In the genomic region with DNA sequence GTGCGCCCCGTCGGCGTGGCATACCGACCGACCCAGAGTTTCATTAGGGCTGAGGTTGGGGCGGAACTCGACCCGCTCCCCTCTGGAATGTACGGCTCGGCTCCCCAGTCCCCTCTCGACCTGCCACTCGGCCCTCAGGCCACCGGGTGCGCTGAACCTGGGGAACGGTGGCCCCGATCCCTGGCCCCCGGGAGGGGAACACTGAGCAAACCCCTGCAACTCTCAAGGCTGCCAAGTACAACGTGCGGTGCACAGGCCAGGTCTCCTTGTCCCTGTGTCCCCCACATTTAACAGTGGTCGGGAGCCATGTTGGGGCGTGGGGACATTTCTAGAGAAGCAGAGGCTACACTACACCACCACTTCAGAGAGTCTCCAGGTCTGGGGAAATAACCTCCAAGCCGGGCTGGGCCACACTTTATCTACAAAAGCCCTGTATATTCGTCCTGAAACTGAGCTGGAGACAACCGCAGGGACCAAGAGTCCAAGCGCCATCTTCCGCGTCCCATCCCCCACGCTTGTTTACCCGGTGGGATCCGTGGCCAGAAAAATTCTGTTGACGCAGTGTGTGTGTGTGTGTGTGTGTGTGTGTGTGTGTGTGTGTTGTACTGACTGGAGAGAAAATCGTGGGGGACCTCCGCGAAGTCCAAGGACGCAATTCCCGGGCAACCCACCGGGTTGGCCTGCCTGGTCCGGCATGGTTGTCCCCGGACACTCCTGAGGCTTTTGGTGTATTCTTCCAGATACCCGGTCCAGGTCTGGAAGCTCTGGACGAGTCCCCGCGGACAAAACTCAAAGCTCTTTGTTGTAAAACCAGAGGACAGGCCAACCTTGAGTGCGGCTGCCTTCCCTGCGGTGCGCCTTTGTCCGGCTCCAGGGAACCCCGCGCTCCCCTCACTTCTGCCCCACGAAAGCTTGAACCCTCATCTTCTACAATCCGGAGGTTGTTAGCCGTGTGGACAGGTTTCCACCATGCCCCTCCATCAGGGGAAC, we compare ENCODE assay signal across 7 mouse cellular contexts. TPM values are rescaled to one million over a fixed set of nuclear protein-coding genes. Genes with fewer than 3 reads are reported as not detected.
DNase-seq lines count a peak whose midpoint lies in the region; ATAC-seq and TF ChIP-seq lines count a peak whose summit lies in the region.

No protein-coding gene starts in this region.

- H3K79me2 ChIP-seq in macrophage (ENCODE audit: inconsistent target): peaks cover 39% of the 10 kb centered on the region

- no peaks in the 10 kb centered on the region for H3K36me3 ChIP-seq in hindbrain, embryonic 16.5 days (ENCODE audit: control insufficient read depth, insufficient read depth, low read length)
- no peaks in the 10 kb centered on the region for H3K36me3 ChIP-seq in macrophage (ENCODE audit: inconsistent target)
- H3K36me3 ChIP-seq in spleen, adult 2 months (ENCODE audit: control insufficient read depth, insufficient read depth, low read length): no peaks in the 10 kb centered on the region

- H3K4me1 ChIP-seq in hindbrain, embryonic 16.5 days (ENCODE audit: control insufficient read depth, insufficient read depth, low read depth, low read length): peaks cover 31% of the 10 kb centered on the region
- peaks cover 5% of the 10 kb centered on the region for H3K4me1 ChIP-seq in spleen, adult 2 months (ENCODE audit: control insufficient read depth, insufficient read depth, insufficient read length)

- peak overlapping the region; percentile 99 for H3K4me3 ChIP-seq in gastrocnemius, adult 2 months
- H3K4me3 ChIP-seq in hindbrain, embryonic 16.5 days (ENCODE audit: low read length): peak overlapping the region; percentile 92
- peak overlapping the region; percentile 85 for H3K4me3 ChIP-seq in macrophage (ENCODE audit: inconsistent target)
- peak overlapping the region; percentile 67 for H3K4me3 ChIP-seq in spleen, adult 2 months (ENCODE audit: extremely low read depth, insufficient read depth, insufficient read length)

- no peak; the same call in 1 of the 2 replicates for TF ChIP-seq POLR2A in spleen, adult 2 months (IDR thresholded peaks at IDR 0.05; ENCODE audit: low read depth, low read length)

- no peaks in the 10 kb centered on the region for H3K27me3 ChIP-seq in hindbrain, embryonic 16.5 days (replicated peaks; ENCODE audit: control insufficient read depth, insufficient read depth, low read length)
- peaks cover 23% of the 10 kb centered on the region for H3K27me3 ChIP-seq in spleen, adult 2 months (ENCODE audit: control insufficient read depth, insufficient read depth, low read length)

- no peaks in the 10 kb centered on the region for H3K9me3 ChIP-seq in hindbrain, embryonic 16.5 days (ENCODE audit: control insufficient read depth, low read length)

- H3K4me2 ChIP-seq in hindbrain, embryonic 16.5 days (ENCODE audit: low read length): peak overlapping the region; percentile 95

- H3K9ac ChIP-seq in hindbrain, embryonic 16.5 days (ENCODE audit: low read depth, low read length): peak overlapping the region; percentile 96

- intact Hi-C loops in gastrocnemius, adult 2 months (cut with DNase I): loop anchor here (5.0 kb wide), 2 partner anchors 57 to 87 kb away; partner anchors contain the start of gene Actb
- intact Hi-C loops in left cerebral cortex, postnatal 10 days (cut with DNase I): loop anchor here (5.0 kb wide), 1 partner anchor 37 kb away; no protein-coding TSS in a partner anchor

- no peak for TF ChIP-seq CTCF in gastrocnemius, adult 2 months (IDR thresholded peaks at IDR 0.05)
- TF ChIP-seq CTCF in spleen, adult 2 months (IDR thresholded peaks at IDR 0.05; ENCODE audit: extremely low read depth, insufficient read depth, insufficient read length, insufficient replicate concordance): no peak

- peak overlapping the region; percentile 100 for H3K27ac ChIP-seq in gastrocnemius, adult 2 months
- H3K27ac ChIP-seq in hindbrain, embryonic 16.5 days (ENCODE audit: low read depth, low read length): peak overlapping the region; percentile 100
- H3K27ac ChIP-seq in macrophage: peak overlapping the region; percentile 100
- H3K27ac ChIP-seq in spleen, adult 2 months (ENCODE audit: insufficient read depth, low read length): peak overlapping the region; percentile 92

- under 1% methylated on average over 53 of the region's 53 CpGs for whole genome bisulfite sequencing in hindbrain, embryonic 16.5 days
- under 1% methylated on average over 46 of the region's 53 CpGs for WGBS in macrophage (ENCODE audit: missing documents)
- WGBS in spleen, adult 2 months: under 1% methylated on average over 53 of the region's 53 CpGs

- ATAC-seq in hindbrain, embryonic 16.5 days: no peak

- peak; percentile 64 for DNase-seq in ZHBTc4 (ENCODE audit: low read depth, low spot score)
- DNase-seq in cerebellum, adult 9-10 months: peak; percentile 85
- peak; percentile 82 for DNase-seq in gastrocnemius, adult 2 months
- DNase-seq in left cerebral cortex, postnatal 10 days (ENCODE audit: extremely low spot score in 1 of 2, low spot score in 2 of 2): peak; percentile 80 to 89
- peak in 1 of 2 experiments; percentile 14 for DNase-seq in spleen, adult 2 months (ENCODE audit: low read depth in 1 of 2, low spot score in 2 of 2)

RNA-seq across cellular contexts. Expression of gene Tnrc18, which starts 3.1 kb away (rescaled TPM):
- 10 to 100 TPM; 31.5 to 32.0 TPM for total RNA-seq in gastrocnemius, adult 2 months (2021)
- polyA plus RNA-seq in hindbrain, embryonic 16.5 days (2015; fragmentation: Nextera tagmentation; extraction: Ambion mirVana): 19.7 and 23.8 TPM in 2 replicates
- total RNA-seq in left cerebral cortex, postnatal 10 days (2021): 100 to 1,000 TPM; 166 to 177 TPM
- 100 to 1,000 TPM in 22 of 26 experiments, 10 to 100 TPM in 4; 39.2 to 447 (median 241) TPM for total RNA-seq in macrophage (2018; cell fraction: chromatin; rRNA removed)
- total RNA-seq in macrophage (2018; cell fraction: cytosol; rRNA removed): 10 to 100 TPM; 20.2 to 98.3 (median 69.9) TPM
- 100 to 1,000 TPM in 23 of 26 experiments, 10 to 100 TPM in 3; 54.6 to 280 (median 200) TPM for total RNA-seq in macrophage (2018; cell fraction: nucleus; rRNA removed)
- polyA plus RNA-seq in macrophage (2018): 25.5 to 27.5 TPM (median 26.9 TPM) in 3 replicates
- polyA plus RNA-seq in spleen, adult 2 months (2012; rRNA removed): 37.3 and 47.1 TPM in 2 replicates
